24 mouse cellular contexts compared by ENCODE assay signal in genomic region chr5:38078575-38078974, GRCm38 (mm10).
"Had no signal": no experiment of that assay in that cellular context is flagged by ENCODE, and none has a peak within 500 bp of the region (broad histone marks: within the 10 kb centered on the region; RNA-seq: fewer than 3 reads in every experiment).

No protein-coding gene starts in this region.

- H3K9ac ChIP-seq: heart, embryonic 12.5 days; hindbrain, embryonic 12.5 days; hindbrain, embryonic 14.5 days; intestine, embryonic 15.5 days; kidney, embryonic 15.5 days; limb, embryonic 12.5 days; liver, embryonic 13.5 days; liver, embryonic 15.5 days; liver, postnatal 0 days had no signal

- H3K36me3 ChIP-seq: heart, embryonic 12.5 days; hindbrain, embryonic 12.5 days; intestine, embryonic 15.5 days; kidney, embryonic 15.5 days; limb, embryonic 10.5 days; limb, embryonic 12.5 days; liver, embryonic 13.5 days; liver, embryonic 15.5 days had no signal

- H3K4me3 ChIP-seq: heart, adult 2 months; heart, embryonic 12.5 days; hindbrain, embryonic 12.5 days; intestine, embryonic 15.5 days; kidney, embryonic 15.5 days; layer of hippocampus, adult 2 months; left cerebral cortex, adult 2 months; limb, embryonic 10.5 days; limb, embryonic 12.5 days; liver, embryonic 13.5 days; liver, embryonic 15.5 days had no signal

- H3K27me3 ChIP-seq: heart, embryonic 12.5 days; intestine, embryonic 15.5 days; kidney, embryonic 15.5 days; liver, embryonic 13.5 days; liver, embryonic 15.5 days had no signal

- DNase-seq: gastrocnemius, postnatal 14 days; gastrocnemius, postnatal 36 days; heart, adult 11 months; heart, adult 2 months; heart, postnatal 14 days; heart, postnatal 36 days; liver; liver, embryonic 13.5 days; liver, postnatal 0 days had no signal

- H3K4me1 ChIP-seq: liver, embryonic 15.5 days had no signal

- H3K4me2 ChIP-seq: heart, embryonic 12.5 days; hindbrain, embryonic 12.5 days; hindbrain, embryonic 14.5 days; intestine, embryonic 15.5 days; kidney, embryonic 15.5 days; limb, embryonic 12.5 days; liver, embryonic 11.5 days; liver, embryonic 13.5 days; liver, embryonic 15.5 days had no signal

- ATAC-seq: hindbrain, embryonic 16.5 days; inflammation-experienced regulatory T-cells, adult 6 months; intestine, embryonic 15.5 days; intestine, postnatal 0 days; liver, postnatal 0 days had no signal

- H3K9me3 ChIP-seq: heart, embryonic 12.5 days; hindbrain, embryonic 12.5 days; intestine, embryonic 15.5 days; kidney, embryonic 15.5 days; limb, embryonic 10.5 days; limb, embryonic 12.5 days; liver, embryonic 13.5 days; liver, embryonic 15.5 days had no signal

- H3K27ac ChIP-seq: heart, adult 2 months; hindbrain, embryonic 12.5 days; hindbrain, embryonic 14.5 days; intestine, embryonic 15.5 days; kidney, embryonic 15.5 days; kidney, postnatal 0 days; layer of hippocampus, adult 2 months; left cerebral cortex, adult 2 months; limb, embryonic 10.5 days; limb, embryonic 12.5 days; liver, embryonic 13.5 days; liver, embryonic 15.5 days had no signal
